Mouse (Mus musculus) testis, postnatal 10 days (tissue): Measurements from ENCODE around the gene Bcl2.

Source experiments
- DNase-seq: peaks from one replicate; pipeline ENCODE4 v3.0.0; 2021; ENCODE audit warnings: low spot score

Gene Bcl2

DNA sequence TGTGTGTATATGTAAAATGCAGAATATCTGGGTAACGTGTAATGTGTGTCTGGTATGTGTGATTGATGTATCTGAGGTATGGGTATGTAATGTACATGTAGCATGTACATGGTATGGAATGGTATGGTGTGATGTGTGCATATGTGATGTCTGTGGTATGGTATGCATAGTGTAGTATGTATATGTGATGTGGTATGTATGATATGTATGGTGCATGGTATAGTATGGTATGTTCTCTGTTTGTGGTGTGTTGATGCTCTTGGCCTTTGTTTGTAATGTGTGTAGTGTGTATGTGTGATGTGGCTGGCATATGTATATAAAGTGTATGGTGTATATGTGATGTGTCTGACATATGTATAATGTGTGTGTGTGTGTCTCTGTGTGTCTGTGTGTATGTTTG lies 206.5 kb downstream of the Bcl2 start:
- DNase-seq = no peak

DNA sequence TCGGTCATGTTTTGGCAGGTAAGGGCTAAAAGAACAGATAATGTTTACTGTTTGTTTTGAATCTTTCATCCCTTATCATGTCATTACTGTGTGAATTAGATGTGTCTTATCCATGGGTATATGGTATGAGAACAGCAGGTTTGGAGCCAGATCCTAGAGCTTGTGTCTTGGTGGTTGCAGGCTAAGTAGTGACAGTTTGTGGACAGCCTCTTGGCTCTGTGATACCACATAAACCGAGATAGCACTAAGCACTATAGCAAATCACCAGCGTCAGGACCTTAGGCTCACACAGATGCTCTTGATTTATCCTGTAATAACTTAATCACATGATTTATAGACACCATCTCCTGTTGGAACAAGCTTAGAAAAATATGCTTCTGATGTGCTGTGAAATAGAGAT lies 210.2 kb downstream of the Bcl2 start:
- DNase-seq = no peak

DNA sequence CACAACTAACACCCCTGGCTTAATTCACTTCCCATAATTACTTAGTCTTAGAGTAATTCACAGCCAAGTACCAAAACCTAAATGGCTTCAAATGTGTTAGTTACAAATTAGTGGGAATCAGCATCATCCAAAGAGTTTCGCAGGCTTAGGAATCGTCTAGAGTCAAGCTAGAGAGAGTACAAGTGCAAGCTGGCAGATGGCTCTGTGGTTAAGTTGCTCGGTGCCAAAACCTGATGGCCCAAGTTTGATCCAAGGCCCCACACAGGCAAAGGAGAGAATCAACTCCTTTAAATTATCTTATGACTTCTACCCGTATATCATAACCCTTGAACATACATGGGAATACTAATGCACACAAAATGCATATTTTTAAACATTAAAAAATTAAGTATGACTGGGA lies 210.7 kb downstream of the Bcl2 start:
- no peak for DNase-seq

DNA sequence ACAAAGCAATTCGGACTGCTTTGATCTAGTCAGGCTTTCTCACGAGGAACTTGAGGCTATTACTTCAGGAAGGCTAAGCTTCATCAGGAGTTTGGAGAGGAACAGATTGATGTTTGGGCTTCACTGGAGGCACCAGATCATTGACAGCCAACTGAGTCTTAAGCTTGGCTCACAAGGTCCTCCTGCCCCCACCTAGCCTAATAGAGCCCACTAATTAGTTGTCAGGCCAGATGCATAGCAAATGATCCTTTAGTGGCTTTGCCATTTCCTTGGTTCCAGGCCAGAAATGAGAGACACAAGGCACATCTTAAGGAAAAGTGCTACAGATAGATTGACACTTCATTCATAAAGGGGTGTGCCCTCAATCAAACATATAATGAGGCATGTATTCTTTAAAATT lies 216.1 kb downstream of the Bcl2 start:
- no peak for DNase-seq
